Mouse (Mus musculus) liver, embryonic 12.5 days (tissue): ENCODE results near the gene Gli2. TPM values are rescaled to one million over a fixed set of nuclear protein-coding genes. Genes with fewer than 3 reads are reported as not detected.

Experiments
- ATAC-seq: fragments of 200-750 bp; cut with Nextera tagmentation; 2 replicates; pipeline ENCODE4 v1.8.0; 2017; ENCODE audit warnings: moderate number of reproducible peaks, mild to moderate bottlenecking, moderate library complexity
- H3K27ac ChIP-seq: fragments of 300-500 bp; sonication (generic); 2 replicates; pipeline ENCODE4 v1.5.1; 2016; ENCODE audit warnings: mild to moderate bottlenecking
- H3K27me3 ChIP-seq: fragments of 300-500 bp; sonication (generic); replicated peaks from 2 replicates; pipeline ENCODE4 v1.6.1; 2016; ENCODE audit warnings: mild to moderate bottlenecking, moderate library complexity
- H3K36me3 ChIP-seq: fragments of 300-500 bp; sonication (generic); 2 replicates; pipeline ENCODE4 v1.6.1; 2016; ENCODE audit warnings: mild to moderate bottlenecking, moderate library complexity
- H3K4me1 ChIP-seq: fragments of 300-500 bp; sonication (generic); 2 replicates; pipeline ENCODE4 v1.6.1; 2016
- H3K4me2 ChIP-seq: fragments of 300-500 bp; sonication (generic); 2 replicates; pipeline ENCODE4 v1.6.1; 2016; ENCODE audit warnings: mild to moderate bottlenecking, moderate library complexity
- H3K4me3 ChIP-seq: fragments of 300-500 bp; sonication (generic); 2 replicates; pipeline ENCODE4 v1.5.1; 2016; ENCODE audit warnings: mild to moderate bottlenecking, moderate library complexity
- H3K9ac ChIP-seq: fragments of 300-500 bp; sonication (generic); 2 replicates; pipeline ENCODE4 v1.6.1; 2016; ENCODE audit warnings: mild to moderate bottlenecking, moderate library complexity
- H3K9me3 ChIP-seq: fragments of 300-500 bp; sonication (generic); replicated peaks from 2 replicates; pipeline ENCODE4 v1.6.1; 2016; ENCODE audit warnings: mild to moderate bottlenecking, moderate library complexity
- WGBS: fragments of 180-500 bp; shearing (Covaris S2); methylation state at CpG from one replicate; pipeline ENCODE4 v1.1.7; 2016; ENCODE audit not compliant: insufficient replicate concordance; 5-methylcytosine and 5-hydroxymethylcytosine counted together
- polyA plus RNA-seq: library from polyadenylated mRNA; unstranded; fragments of >200 nt; fragmentation: Nextera tagmentation; extraction: Ambion mirVana; gene quantifications from 2 replicates; pipeline ENCODE4 v1.2.1, GENCODE M21; 2016

The Gli2 gene
- polyA plus RNA-seq, 1 experiment from 2014 or later, result 1.1 TPM

DNA sequence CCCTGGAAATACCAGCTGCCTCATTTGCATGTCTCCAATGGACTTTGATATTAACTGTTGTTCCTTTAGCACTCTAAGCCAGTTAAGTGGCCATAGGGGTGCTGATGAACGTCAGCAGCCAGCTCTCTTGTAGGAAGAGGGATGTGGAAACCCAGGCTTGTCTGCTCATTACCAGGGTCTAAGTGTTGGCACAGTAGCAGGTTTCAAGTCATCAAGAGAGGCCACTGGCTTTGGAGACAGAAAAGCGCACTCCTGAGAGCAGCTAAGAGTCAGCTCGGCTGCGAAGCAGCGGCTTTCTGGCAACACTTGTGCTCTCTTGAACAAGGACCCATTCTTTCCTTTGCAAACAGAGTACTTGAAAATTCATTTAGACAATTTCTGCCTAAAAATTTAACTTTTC lies 148.1 kb downstream of the Gli2 start:
- H3K9me3 ChIP-seq, result no peaks in the 10 kb centered on the region
- no peak for ATAC-seq
- H3K4me2 ChIP-seq, result no peak overlapping the region
- H3K9ac ChIP-seq, result no peak overlapping the region
- no peaks in the 10 kb centered on the region for H3K4me1 ChIP-seq
- H3K36me3 ChIP-seq, result no peaks in the 10 kb centered on the region
- 73% methylated on average over 5 of the region's 5 CpGs for WGBS
- H3K27me3 ChIP-seq, result no peaks in the 10 kb centered on the region
- no peak overlapping the region for H3K27ac ChIP-seq
- no peak overlapping the region for H3K4me3 ChIP-seq

DNA sequence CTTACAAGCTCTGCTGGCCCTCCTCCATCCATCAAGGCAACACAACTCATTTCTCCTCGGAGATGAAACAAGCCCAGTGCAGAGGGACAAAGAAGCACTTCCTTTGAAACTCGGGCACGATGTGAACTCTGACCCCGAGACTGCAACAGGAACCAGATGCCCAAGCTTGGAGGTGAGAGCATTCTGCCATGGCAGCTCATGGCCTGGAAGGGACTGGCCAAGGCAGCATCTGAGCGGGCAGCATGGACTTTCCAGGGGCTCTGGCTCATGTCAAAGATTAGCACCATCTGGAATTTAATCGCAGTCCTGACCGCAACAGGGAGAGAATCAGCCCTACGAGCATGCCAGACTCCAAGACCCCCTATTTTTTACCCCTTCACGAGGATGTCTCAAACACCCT lies 148.5 kb downstream of the Gli2 start:
- no peaks in the 10 kb centered on the region for H3K9me3 ChIP-seq
- no peaks in the 10 kb centered on the region for H3K27me3 ChIP-seq
- 50% methylated on average over 9 of the region's 9 CpGs for WGBS
- no peak overlapping the region for H3K27ac ChIP-seq
- H3K9ac ChIP-seq, result no peak overlapping the region
- H3K4me2 ChIP-seq, result no peak overlapping the region
- H3K36me3 ChIP-seq, result no peaks in the 10 kb centered on the region
- H3K4me1 ChIP-seq, result no peaks in the 10 kb centered on the region
- no peak for ATAC-seq
- H3K4me3 ChIP-seq, result no peak overlapping the region

DNA sequence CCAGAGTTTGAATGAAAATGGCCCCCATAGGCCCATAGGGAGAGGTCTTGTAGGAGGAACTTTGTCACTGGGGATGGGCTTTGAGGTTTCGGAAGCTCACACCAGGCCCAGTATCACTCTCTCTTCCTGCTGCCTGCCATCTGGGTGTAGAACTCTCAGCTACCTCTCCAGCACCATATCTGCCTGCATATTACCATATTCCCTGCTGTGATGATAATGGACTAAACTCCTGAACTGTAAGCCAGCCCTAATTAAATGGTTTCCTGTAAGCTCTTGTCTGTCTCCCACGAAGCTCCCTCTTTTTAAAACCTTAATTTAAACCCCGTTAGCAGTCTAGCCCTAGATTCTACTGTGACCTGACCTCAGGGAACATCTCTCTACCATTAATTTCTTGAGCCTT lies 149.0 kb downstream of the Gli2 start:
- whole genome bisulfite sequencing, result 56% methylated on average over 3 of the region's 3 CpGs
- H3K4me3 ChIP-seq, result no peak overlapping the region
- no peaks in the 10 kb centered on the region for H3K27me3 ChIP-seq
- ATAC-seq, result no peak
- H3K36me3 ChIP-seq, result no peaks in the 10 kb centered on the region
- H3K4me1 ChIP-seq, result no peaks in the 10 kb centered on the region
- H3K9ac ChIP-seq, result no peak overlapping the region
- no peak overlapping the region for H3K27ac ChIP-seq
- H3K9me3 ChIP-seq, result no peaks in the 10 kb centered on the region
- no peak overlapping the region for H3K4me2 ChIP-seq

DNA sequence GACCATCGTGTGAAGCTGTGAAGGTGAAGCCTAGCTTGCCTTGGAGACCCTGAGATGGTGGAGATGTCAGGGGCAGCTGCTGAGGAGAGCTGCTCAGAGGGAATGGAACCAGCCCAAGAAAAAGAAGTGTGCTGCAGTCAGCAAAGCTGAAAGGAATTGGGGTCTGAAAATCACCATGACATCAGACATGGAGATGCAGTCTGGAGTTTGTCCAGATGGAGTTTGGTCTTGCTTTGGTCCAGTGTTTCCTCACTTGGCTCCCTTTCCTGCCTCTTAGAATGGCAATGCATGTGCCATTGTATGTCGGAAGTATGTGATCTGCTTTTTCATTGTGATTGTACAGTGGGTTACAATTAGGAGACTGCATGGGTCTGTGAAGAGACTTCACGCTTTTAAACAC lies 149.7 kb downstream of the Gli2 start:
- 71% methylated on average over 3 of the region's 3 CpGs for WGBS
- no peaks in the 10 kb centered on the region for H3K36me3 ChIP-seq
- H3K9me3 ChIP-seq, result no peaks in the 10 kb centered on the region
- H3K27me3 ChIP-seq, result no peaks in the 10 kb centered on the region
- no peak overlapping the region for H3K9ac ChIP-seq
- no peak for ATAC-seq
- H3K4me2 ChIP-seq, result no peak overlapping the region
- H3K27ac ChIP-seq, result no peak overlapping the region
- no peak overlapping the region for H3K4me3 ChIP-seq
- no peaks in the 10 kb centered on the region for H3K4me1 ChIP-seq

DNA sequence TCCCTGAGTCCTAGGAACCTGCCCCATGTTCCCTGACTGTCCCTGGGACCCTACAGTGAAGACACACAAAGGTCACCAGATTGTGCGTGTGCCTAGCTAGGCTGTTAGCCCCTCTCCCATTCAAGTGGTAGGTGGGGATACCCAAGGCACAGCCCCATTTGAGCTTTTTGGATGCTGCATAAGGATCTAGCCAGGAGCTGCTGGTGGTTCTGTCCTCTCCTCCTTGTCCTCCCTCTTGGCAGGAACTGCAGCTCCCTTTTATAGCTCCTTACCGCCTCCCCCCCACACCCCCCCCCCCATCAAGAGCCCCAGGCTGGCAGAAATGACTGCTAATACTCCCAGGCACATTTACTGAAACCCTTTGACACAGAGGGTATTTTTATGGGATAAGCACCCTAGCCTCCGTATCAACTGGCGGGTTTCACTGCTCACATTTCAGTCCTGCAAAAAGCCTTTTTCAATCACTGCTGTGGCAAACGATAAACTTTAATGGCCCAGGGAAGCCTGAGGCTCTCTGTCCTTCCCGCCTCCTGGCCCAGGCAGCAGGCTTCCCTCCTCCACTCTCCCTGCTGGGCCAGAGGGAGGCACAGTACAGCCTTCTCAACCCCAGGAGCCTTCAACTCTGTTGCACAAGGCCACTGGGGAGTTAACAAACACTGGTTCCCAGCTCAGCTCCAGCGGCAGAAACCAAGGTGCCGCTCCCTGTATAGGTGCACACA lies 151.4 kb downstream of the Gli2 start:
- Histone ChIP-seq H3K9ac (no peak overlapping the region), H3K27me3 (no peaks in the 10 kb centered on the region), H3K4me3 (no peak overlapping the region), H3K4me2 (no peak overlapping the region), H3K36me3 (no peaks in the 10 kb centered on the region), H3K27ac (no peak overlapping the region), H3K9me3 (no peaks in the 10 kb centered on the region), H3K4me1 (no peaks in the 10 kb centered on the region)
- 47% methylated on average over 8 of the region's 8 CpGs for WGBS
- no peak for ATAC-seq

DNA sequence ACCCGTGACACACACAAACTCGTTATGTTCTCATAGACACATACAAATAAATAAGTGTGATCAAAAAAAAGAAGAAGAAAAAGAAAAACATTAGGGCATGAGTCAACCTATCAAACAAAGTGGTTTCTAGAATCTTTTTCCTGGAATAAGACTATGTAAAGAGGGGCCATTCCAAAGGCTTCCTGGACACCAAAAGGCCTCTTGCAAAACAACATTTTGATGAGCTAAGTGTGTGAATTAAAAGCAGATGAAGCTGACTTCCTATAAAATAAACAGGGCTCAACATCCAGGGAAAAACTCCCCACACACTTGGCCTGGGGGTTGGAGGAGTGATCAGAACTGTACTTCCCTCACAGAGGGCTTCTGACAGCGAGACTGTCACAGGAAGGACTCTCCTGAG lies 155.1 kb downstream of the Gli2 start:
- no peaks in the 10 kb centered on the region for H3K9me3 ChIP-seq
- ATAC-seq, result no peak

DNA sequence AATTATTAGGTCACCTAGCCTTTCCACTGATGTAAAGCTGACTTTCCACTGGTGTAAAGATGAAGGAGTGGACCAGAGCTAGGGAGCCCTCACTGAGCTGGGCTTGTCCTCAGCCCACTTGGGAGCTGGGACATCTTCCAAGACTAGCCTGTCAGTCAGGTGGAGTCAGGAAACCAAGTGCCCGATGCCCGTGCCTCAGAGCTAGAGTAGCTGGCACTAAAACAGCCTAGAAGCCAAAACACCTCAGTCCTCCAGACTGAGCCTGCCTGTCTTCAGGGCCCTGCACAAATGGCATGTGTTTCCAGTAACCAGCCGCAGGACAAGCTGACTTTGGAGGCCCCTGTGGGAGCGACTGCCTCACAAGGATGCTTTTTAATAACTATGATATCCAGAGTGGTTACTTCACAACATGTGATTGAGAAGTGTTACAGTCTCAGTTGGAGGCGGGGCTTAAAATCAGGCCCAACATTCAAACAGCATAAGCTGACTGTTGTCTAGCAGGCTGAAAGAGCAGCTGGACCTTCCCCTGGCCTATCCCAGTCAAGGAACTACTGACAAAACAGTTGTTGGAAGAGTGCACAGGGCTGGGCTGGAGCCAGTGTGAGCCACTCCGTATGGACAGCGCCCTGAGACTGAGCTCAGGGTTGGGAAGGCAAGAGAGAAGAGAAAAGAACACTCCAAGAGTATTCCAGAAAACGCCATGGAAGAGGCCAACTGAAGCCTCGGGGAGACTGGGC lies 158.2 kb downstream of the Gli2 start:
- Histone ChIP-seq H3K36me3 (no peaks in the 10 kb centered on the region), H3K27me3 (0 out of 2 replicates have a peak, but pooled peaks cover 5% of the 10 kb centered on the region), H3K9me3 (no peaks in the 10 kb centered on the region), H3K4me1 (no peaks in the 10 kb centered on the region), H3K4me3 (no peak overlapping the region), H3K4me2 (no peak overlapping the region), H3K27ac (no peak overlapping the region), H3K9ac (no peak overlapping the region)
- WGBS, result 68% methylated on average over 9 of the region's 9 CpGs
- ATAC-seq, result no peak

More for the DNA sequence above, 155.1 kb downstream of the Gli2 start:
- H3K4me3 ChIP-seq, result no peak overlapping the region
- H3K27me3 ChIP-seq, result 0 out of 2 replicates have a peak, but pooled peaks cover 5% of the 10 kb centered on the region
- no peaks in the 10 kb centered on the region for H3K36me3 ChIP-seq
- H3K27ac ChIP-seq, result no peak overlapping the region
- H3K4me1 ChIP-seq, result no peaks in the 10 kb centered on the region
- no peak overlapping the region for H3K9ac ChIP-seq
- H3K4me2 ChIP-seq, result no peak overlapping the region
- WGBS, result 63% methylated on average over 3 of the region's 3 CpGs

DNA sequence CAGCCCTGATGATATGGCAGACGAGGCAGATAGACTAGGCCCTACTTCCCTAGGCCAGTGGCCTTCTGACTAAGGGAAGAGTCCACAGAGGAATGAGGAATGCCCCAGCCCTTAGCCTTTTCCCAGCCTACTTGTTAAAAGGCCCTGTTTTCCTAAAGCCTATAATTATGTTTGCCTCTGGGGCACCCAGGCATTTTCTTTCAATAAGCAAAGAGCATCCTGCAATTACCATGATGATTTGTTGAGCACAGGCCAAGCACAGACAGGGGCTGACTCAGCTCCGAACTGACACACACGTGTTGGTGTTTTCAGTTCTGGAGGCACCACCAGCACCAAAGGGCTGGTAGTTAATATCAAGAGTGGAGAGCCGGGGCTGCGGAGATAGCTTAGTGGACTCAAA lies 162.0 kb downstream of the Gli2 start:
- 0 out of 2 replicates have a peak, but pooled peaks cover 5% of the 10 kb centered on the region for H3K27me3 ChIP-seq
- no peak overlapping the region for H3K4me2 ChIP-seq
- ATAC-seq, result no peak
- H3K9me3 ChIP-seq, result no peaks in the 10 kb centered on the region
- H3K4me3 ChIP-seq, result no peak overlapping the region
- no peak overlapping the region for H3K9ac ChIP-seq
- H3K36me3 ChIP-seq, result no peaks in the 10 kb centered on the region
- no peak overlapping the region for H3K27ac ChIP-seq
- no peaks in the 10 kb centered on the region for H3K4me1 ChIP-seq
- WGBS, result 66% methylated on average over 5 of the region's 5 CpGs

DNA sequence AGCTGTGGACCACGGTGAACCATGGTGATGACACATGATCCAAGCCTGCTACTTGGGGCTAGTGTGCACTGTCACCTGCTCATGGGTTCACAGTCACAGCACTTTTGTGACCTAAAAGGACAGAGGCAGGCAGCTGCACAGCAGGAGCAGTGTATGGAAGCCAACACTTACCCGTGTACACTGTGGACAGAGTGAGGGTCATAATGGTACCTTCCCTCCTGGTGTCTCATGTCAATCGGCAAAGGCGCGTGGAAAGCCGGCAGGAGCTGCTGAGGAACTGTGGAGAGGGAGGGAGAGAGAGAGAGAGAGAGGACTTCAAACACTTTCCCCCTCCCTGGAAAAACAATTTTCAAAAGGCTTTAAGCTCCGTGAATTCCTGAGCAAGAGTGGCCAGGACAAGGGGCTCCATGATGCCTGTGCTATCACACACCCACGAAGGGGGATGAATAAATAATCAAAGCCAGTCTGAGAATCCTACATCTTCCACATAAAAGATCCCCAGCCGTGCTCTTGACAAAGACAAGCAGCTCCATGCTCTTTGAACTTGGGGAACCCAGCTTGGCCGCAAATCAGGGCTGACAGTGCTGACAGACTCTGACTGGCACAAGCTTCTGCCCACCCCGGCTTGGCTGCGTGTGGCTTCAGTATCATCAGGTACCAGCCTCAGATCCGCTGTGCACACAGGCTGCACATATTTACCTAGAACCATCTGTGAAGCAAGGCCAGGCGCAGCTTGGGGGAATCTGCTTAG lies 163.1 kb downstream of the Gli2 start:
- H3K4me2 ChIP-seq, result no peak overlapping the region
- no peaks in the 10 kb centered on the region for H3K36me3 ChIP-seq
- H3K4me3 ChIP-seq, result no peak overlapping the region
- no peak overlapping the region for H3K9ac ChIP-seq
- H3K4me1 ChIP-seq, result no peaks in the 10 kb centered on the region
- no peak for ATAC-seq
- 61% methylated on average over 14 of the region's 14 CpGs for WGBS
- H3K27me3 ChIP-seq, result no peaks in the 10 kb centered on the region
- no peaks in the 10 kb centered on the region for H3K9me3 ChIP-seq
- no peak overlapping the region for H3K27ac ChIP-seq

DNA sequence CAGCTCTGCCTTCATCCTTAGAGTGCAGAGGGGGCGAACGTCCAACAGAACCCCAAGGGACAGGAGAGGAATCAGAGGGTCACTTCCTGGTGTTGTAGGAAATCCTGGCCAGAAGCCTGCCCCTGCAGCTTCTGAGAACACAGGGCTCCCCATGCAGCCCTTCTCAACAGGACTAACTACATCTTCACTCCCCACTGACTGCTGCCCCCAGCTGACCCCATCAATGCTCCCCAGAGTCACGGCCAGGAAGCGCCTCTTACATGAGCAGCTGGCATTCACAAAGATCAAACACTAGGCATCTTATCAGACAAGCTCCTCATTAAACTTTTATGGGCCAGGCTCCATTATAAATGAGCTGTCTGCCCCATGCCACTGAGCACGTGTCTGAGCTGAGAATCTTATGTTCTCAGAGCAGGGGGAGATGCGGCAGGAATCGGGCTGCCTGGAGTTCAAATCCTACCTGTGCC lies 172.6 kb downstream of the Gli2 start:
- Histone ChIP-seq H3K4me1 (no peaks in the 10 kb centered on the region), H3K27ac (no peak overlapping the region), H3K27me3 (no peaks in the 10 kb centered on the region; the same call in 1 of the 2 replicates), H3K4me2 (no peak overlapping the region), H3K9ac (no peak overlapping the region), H3K36me3 (no peaks in the 10 kb centered on the region), H3K9me3 (no peaks in the 10 kb centered on the region), H3K4me3 (no peak overlapping the region)
- WGBS, result 54% methylated on average over 7 of the region's 7 CpGs
- ATAC-seq, result no peak

DNA sequence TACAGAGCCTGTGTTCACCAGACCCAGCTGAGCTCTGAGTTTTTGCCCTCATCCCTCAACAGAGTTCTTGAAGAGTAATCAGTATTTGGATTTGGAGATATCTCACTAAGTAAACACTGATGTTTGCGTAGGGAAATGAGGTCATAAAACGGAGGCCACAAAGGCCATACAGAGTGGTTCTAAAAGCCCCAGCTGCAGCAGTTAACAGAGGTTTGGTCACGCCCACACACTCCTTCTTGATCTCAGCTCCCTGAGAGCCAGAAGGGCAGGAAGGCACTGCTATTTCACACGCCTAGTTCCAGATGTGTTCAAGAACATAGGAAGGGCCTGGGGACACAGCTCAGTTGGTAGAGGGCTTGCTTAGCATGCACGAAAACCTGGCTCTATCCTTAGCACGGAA lies 175.1 kb downstream of the Gli2 start:
- WGBS, result 53% methylated on average over 6 of the region's 6 CpGs
- Histone ChIP-seq H3K4me3 (no peak overlapping the region), H3K27ac (no peak overlapping the region), H3K27me3 (no peaks in the 10 kb centered on the region; the same call in 1 of the 2 replicates), H3K36me3 (no peaks in the 10 kb centered on the region), H3K9me3 (no peaks in the 10 kb centered on the region), H3K9ac (no peak overlapping the region), H3K4me2 (no peak overlapping the region), H3K4me1 (no peaks in the 10 kb centered on the region)
- no peak for ATAC-seq

DNA sequence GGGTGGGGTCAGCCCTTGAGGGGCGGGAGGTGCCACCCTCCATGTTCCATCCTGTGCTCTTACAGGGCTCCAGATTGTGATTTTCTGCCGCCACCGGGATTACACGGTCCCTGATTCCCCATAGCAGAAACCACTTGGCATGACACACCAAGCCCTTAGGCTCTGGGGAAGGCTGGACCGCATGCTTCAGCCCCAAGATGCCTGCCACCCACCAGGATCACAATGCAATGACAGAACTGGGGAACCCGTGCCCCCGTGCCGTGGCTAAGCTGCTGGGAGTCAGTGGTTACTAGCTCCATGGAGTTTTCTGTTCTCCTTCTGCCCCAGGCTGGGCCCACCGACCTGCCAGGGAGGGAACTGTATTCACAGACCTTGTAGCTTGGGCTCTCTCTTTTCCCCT lies 178.2 kb downstream of the Gli2 start:
- no peaks in the 10 kb centered on the region for H3K36me3 ChIP-seq
- 77% methylated on average over 9 of the region's 9 CpGs for WGBS
- no peak overlapping the region for H3K9ac ChIP-seq
- no peak overlapping the region for H3K27ac ChIP-seq
- no peak overlapping the region for H3K4me2 ChIP-seq
- no peaks in the 10 kb centered on the region for H3K9me3 ChIP-seq
- H3K4me3 ChIP-seq, result no peak overlapping the region
- no peak for ATAC-seq
- H3K27me3 ChIP-seq, result peaks cover 3% of the 10 kb centered on the region; the same call in 1 of the 2 replicates
- H3K4me1 ChIP-seq, result no peaks in the 10 kb centered on the region
